Mouse (Mus musculus) kidney, postnatal 4 days (tissue): Measurements from ENCODE around the gene Hopx.

Source experiments
- DNase-seq, 2 experiments: peaks; one replicate each; pipeline ENCODE4 v3.0.0; 2021; ENCODE audit warnings: mixed read lengths in 2 of 2

The Hopx gene

GRCm38 (mm10) chr5:77067321-77067720 is 47.6 kb downstream of the Hopx start:
- no peak for DNase-seq

- peak; percentile 82 to 83 for DNase-seq
These were observed 53.4 kb downstream of the Hopx start for GRCm38 (mm10) chr5:77061372-77062038.

GRCm38 (mm10) chr5:77060363-77060762 is 54.6 kb downstream of the Hopx start:
- DNase-seq, result no peak

- no peak for DNase-seq
These were observed 58.0 kb downstream of the Hopx start for GRCm38 (mm10) chr5:77056881-77057440.

- no peak for DNase-seq
These were observed 62.3 kb downstream of the Hopx start for GRCm38 (mm10) chr5:77052616-77053015.

GRCm38 (mm10) chr5:77044362-77044761 is 70.6 kb downstream of the Hopx start:
- no peak for DNase-seq

GRCm38 (mm10) chr5:77039391-77039790 is 75.5 kb downstream of the Hopx start:
- DNase-seq, result no peak

GRCm38 (mm10) chr5:77038451-77038850 is 76.5 kb downstream of the Hopx start:
- DNase-seq, result no peak
